Mouse (Mus musculus) MEL-GATA-1-ER (cell line): ENCODE data around the gene Ddx21.
A peak's percentile ranks its signal among the peaks of the same experiment; 100 is the strongest.

Source experiments
- DNase-seq: peaks from one replicate; pipeline ENCODE4 v3.0.0-alpha.2; 2012; ENCODE audit warnings: low read depth; ENCODE audit errors: extremely low read depth

The Ddx21 gene

GRCm38 (mm10) chr10:62570126-62570871, 31.8 kb downstream of the Ddx21 start:
- DNase-seq: no peak

- DNase-seq: no peak
Measured at GRCm38 (mm10) chr10:62568861-62569260, 33.2 kb downstream of the Ddx21 start.

GRCm38 (mm10) chr10:62557736-62558135, 44.3 kb downstream of the Ddx21 start:
- no peak for DNase-seq

GRCm38 (mm10) chr10:62556558-62556901, 45.6 kb downstream of the Ddx21 start:
- DNase-seq: no peak

GRCm38 (mm10) chr10:62555705-62556557, 46.1 kb downstream of the Ddx21 start:
- DNase-seq: no peak

- peak; percentile 60 for DNase-seq
Measured at GRCm38 (mm10) chr10:62553611-62554091, 48.4 kb downstream of the Ddx21 start.

- DNase-seq: no peak
Measured at GRCm38 (mm10) chr10:62550787-62551300, 51.2 kb downstream of the Ddx21 start.

GRCm38 (mm10) chr10:62549523-62550166, 52.4 kb downstream of the Ddx21 start:
- peak; percentile 68 for DNase-seq

- DNase-seq: no peak
Measured at GRCm38 (mm10) chr10:62546441-62546840, 55.6 kb downstream of the Ddx21 start.

GRCm38 (mm10) chr10:62545759-62546158, 56.3 kb downstream of the Ddx21 start:
- no peak for DNase-seq

- no peak for DNase-seq
Measured at GRCm38 (mm10) chr10:62544316-62544715, 57.8 kb downstream of the Ddx21 start.

GRCm38 (mm10) chr10:62543399-62543808, 58.7 kb downstream of the Ddx21 start:
- DNase-seq: peak; percentile 95

GRCm38 (mm10) chr10:62542928-62543327, 59.2 kb downstream of the Ddx21 start:
- no peak for DNase-seq

GRCm38 (mm10) chr10:62542507-62542906, 59.6 kb downstream of the Ddx21 start:
- no peak for DNase-seq

GRCm38 (mm10) chr10:62541499-62541898, 60.6 kb downstream of the Ddx21 start:
- DNase-seq: peak; percentile 91

- peak; percentile 71 for DNase-seq
Measured at GRCm38 (mm10) chr10:62540800-62541199, 61.3 kb downstream of the Ddx21 start.

GRCm38 (mm10) chr10:62534509-62534908, 67.6 kb downstream of the Ddx21 start:
- no peak for DNase-seq

- no peak for DNase-seq
Measured at GRCm38 (mm10) chr10:62532832-62533231, 69.2 kb downstream of the Ddx21 start.
